Mouse (Mus musculus): Measurements from ENCODE around the gene Cacna1s. TPM values are rescaled to one million over a fixed set of nuclear protein-coding genes. Genes with fewer than 3 reads are reported as not detected.
A peak's percentile ranks its signal among the peaks of the same experiment; 100 is the strongest.

Gene Cacna1s
- polyA plus RNA-seq, 1 experiment from 2014 or later, result 0.12 TPM

DNA sequence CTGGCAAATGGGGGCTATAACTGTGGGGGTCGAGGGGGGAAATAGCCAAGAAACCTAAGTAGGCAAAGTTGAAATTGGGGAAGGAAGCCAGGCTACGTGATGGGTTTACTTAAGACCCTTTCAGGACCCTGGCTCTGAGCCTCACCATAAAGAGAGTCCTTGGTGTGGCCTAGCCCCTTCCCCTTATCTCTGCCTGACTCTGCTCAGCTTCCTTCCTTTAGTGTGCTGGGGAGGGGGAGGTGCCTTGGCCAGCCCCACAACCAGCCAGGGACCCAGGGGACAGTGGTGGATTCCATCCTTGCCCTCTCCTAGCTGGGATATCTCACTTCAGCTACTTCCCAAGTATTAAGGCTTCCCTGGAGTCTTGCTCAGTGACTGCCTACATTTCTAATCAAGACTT is 82.0 kb downstream of the Cacna1s start:
- Histone ChIP-seq H3K4me1 (peaks cover 75% of the 10 kb centered on the region), H3K27me3 (replicated peaks) (no peaks in the 10 kb centered on the region), H3K9me3 (no peaks in the 10 kb centered on the region), H3K36me3 (replicated peaks) (no peaks in the 10 kb centered on the region), H3K4me3 (peak overlapping the region; percentile 72), H3K9ac (peak overlapping the region; percentile 91; the same call in 1 of the 2 replicates), H3K27ac (no peak overlapping the region), H3K4me2 (peak overlapping the region; percentile 84)
- 87% methylated on average over 2 of the region's 2 CpGs for WGBS
- ATAC-seq (replicated peaks), result no peak

DNA sequence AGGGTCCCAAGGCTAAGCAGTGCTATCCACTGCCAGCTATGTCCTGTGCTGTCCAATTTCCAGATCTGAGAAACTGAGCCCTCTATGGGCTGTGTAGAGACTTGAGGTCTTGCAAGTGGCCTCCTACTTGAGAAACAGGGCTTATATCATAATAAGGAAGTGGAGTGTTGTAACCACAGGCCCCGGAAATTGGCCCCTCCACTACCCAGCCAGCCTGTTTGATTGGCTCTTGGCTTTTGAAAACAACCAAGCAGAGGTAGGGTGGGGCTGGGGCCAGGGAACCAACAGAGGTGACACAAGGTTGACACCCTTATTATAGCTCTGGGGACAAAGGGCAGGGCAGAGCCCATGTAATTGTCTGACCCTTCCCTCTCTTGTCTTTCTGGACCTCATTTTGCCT is 82.5 kb downstream of the Cacna1s start:
- no peak overlapping the region for H3K27ac ChIP-seq
- peak overlapping the region; percentile 84 for H3K4me2 ChIP-seq
- no peaks in the 10 kb centered on the region for H3K36me3 ChIP-seq (replicated peaks)
- H3K27me3 ChIP-seq (replicated peaks), result no peaks in the 10 kb centered on the region
- H3K4me1 ChIP-seq, result peaks cover 80% of the 10 kb centered on the region
- no peaks in the 10 kb centered on the region for H3K9me3 ChIP-seq
- WGBS, result 78% methylated on average over 1 of the region's 1 CpGs
- H3K4me3 ChIP-seq, result no peak overlapping the region
- no peak overlapping the region for H3K9ac ChIP-seq
- no peak for ATAC-seq (replicated peaks)

DNA sequence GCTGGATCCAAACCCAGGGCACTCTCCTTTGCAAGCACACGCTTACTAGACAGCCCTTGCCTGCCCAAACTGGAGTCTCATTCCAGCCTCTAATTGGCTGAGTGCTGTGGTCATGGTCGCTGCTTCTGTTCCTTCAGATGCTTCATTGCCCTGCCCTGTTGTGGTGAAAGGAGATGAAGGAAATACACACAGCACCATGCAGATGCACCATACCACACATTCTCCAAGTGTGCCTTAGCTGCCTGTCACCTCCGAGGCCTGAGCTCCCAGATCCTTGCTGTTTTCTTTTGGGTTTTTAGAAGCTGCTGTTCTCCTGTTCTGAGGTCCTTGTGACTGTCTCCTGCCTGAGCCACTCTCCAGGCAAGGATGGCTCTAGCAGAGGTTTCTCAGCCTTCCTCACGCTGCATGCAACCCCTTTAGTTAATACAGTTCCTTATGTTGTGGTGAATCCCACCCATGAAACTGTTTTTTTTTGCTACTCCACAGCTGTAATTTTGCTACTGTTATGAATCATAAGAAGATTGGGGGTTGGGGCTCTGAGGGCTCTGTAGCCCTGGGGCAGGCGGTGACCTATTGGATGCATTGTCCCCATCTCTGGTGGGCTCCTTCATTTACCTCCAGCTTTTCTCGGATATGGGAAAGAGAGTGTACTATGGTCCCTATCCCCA is 83.4 kb downstream of the Cacna1s start:
- H3K4me2 ChIP-seq, result peak overlapping the region; percentile 84
- peak overlapping the region; percentile 13; the same call in 1 of the 2 replicates for H3K9ac ChIP-seq
- no peaks in the 10 kb centered on the region for H3K9me3 ChIP-seq
- no peaks in the 10 kb centered on the region for H3K27me3 ChIP-seq (replicated peaks)
- 60% methylated on average over 6 of the region's 6 CpGs for WGBS
- no peak for ATAC-seq (replicated peaks)
- H3K4me3 ChIP-seq, result no peak overlapping the region
- peaks cover 81% of the 10 kb centered on the region for H3K4me1 ChIP-seq
- no peak overlapping the region for H3K27ac ChIP-seq
- H3K36me3 ChIP-seq (replicated peaks), result no peaks in the 10 kb centered on the region

- H3K36me3 ChIP-seq (replicated peaks), result no peaks in the 10 kb centered on the region
- H3K4me1 ChIP-seq, result peaks cover 87% of the 10 kb centered on the region
- no peak for ATAC-seq (replicated peaks)
- H3K4me3 ChIP-seq, result no peak overlapping the region
- H3K9me3 ChIP-seq, result no peaks in the 10 kb centered on the region
- WGBS, result 41% methylated on average over 4 of the region's 4 CpGs
- H3K4me2 ChIP-seq, result peak overlapping the region; percentile 84; the same call in 1 of the 2 replicates
- H3K9ac ChIP-seq, result no peak overlapping the region
- no peaks in the 10 kb centered on the region for H3K27me3 ChIP-seq (replicated peaks)
- H3K27ac ChIP-seq, result no peak overlapping the region
These were observed 84.0 kb downstream of the Cacna1s start for GRCm38 (mm10) chr1:136136547-136136946.

- Histone ChIP-seq H3K27me3 (replicated peaks) (no peaks in the 10 kb centered on the region), H3K9ac (no peak overlapping the region; the same call in 1 of the 2 replicates), H3K4me3 (peak overlapping the region; percentile 5; the same call in 1 of the 2 replicates), H3K27ac (peak overlapping the region; percentile 58), H3K4me2 (peak overlapping the region; percentile 84), H3K4me1 (peaks cover 93% of the 10 kb centered on the region), H3K36me3 (replicated peaks) (no peaks in the 10 kb centered on the region), H3K9me3 (no peaks in the 10 kb centered on the region)
- WGBS, result 21% methylated on average over 7 of the region's 7 CpGs
- ATAC-seq (replicated peaks), result no peak
These were observed 84.6 kb downstream of the Cacna1s start for GRCm38 (mm10) chr1:136137071-136137531.

- WGBS, result 3% methylated on average over 4 of the region's 4 CpGs
- Histone ChIP-seq H3K4me1 (peaks cover 98% of the 10 kb centered on the region), H3K4me2 (peak overlapping the region; percentile 84), H3K4me3 (peak overlapping the region; percentile 5; the same call in 1 of the 2 replicates), H3K9ac (no peak overlapping the region; the same call in 1 of the 2 replicates), H3K36me3 (replicated peaks) (no peaks in the 10 kb centered on the region), H3K27me3 (replicated peaks) (no peaks in the 10 kb centered on the region), H3K9me3 (no peaks in the 10 kb centered on the region), H3K27ac (peak overlapping the region; percentile 58)
- no peak for ATAC-seq (replicated peaks)
These were observed 85.0 kb downstream of the Cacna1s start for GRCm38 (mm10) chr1:136137575-136137974.

GRCm38 (mm10) chr1:136138191-136138830 is 85.8 kb downstream of the Cacna1s start:
- peak overlapping the region; percentile 58 for H3K27ac ChIP-seq
- no peak overlapping the region for H3K4me3 ChIP-seq
- WGBS, result 32% methylated on average over 10 of the region's 10 CpGs
- no peaks in the 10 kb centered on the region for H3K27me3 ChIP-seq (replicated peaks)
- H3K4me1 ChIP-seq, result peaks cover 99% of the 10 kb centered on the region
- H3K9me3 ChIP-seq, result no peaks in the 10 kb centered on the region
- ATAC-seq (replicated peaks), result no peak
- H3K4me2 ChIP-seq, result peak overlapping the region; percentile 84; the same call in 1 of the 2 replicates
- H3K9ac ChIP-seq, result no peak overlapping the region
- no peaks in the 10 kb centered on the region for H3K36me3 ChIP-seq (replicated peaks)

DNA sequence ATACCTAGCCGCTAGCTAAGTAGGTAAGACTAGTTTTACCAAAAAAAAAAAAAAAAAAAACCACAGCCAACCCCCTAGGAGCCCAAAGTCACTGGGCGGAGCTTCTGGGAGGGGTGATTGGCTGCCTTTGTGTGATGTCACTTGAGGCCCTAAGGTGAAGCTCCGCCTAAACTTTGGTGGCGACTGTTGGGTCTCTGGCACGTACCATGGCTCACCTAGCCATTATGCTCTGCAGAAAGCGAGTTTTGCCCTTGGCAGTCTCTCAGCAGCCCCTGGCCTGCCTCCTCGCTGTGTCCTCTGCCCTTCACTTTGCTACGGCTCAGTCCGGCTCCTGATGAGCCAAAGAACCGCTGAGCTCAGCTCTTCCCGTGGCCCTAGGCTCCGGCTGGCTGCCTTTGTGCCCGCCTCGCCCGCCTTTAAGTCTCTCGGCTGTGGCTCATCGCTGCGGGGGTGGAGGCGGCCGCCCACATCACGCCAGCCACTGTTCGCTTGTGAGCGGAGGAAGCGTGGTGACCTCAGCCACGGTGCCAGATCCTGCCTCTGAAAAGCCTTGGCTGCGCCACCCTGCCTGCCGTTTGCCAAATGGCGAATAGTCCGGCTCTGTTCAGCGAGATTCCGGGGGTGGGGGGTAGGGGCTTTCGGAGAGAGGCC is 87.6 kb downstream of the Cacna1s start:
- Histone ChIP-seq H3K9ac (peak overlapping the region; percentile 50), H3K4me1 (peaks cover 90% of the 10 kb centered on the region), H3K4me2 (peak overlapping the region; percentile 73), H3K27ac (peak overlapping the region; percentile 77), H3K27me3 (replicated peaks) (no peaks in the 10 kb centered on the region), H3K4me3 (peak overlapping the region; percentile 39), H3K36me3 (replicated peaks) (0 out of 2 replicates have a peak, but pooled peaks cover 4% of the 10 kb centered on the region), H3K9me3 (no peaks in the 10 kb centered on the region)
- WGBS, result 1% methylated on average over 32 of the region's 32 CpGs
- ATAC-seq (replicated peaks), result peak; percentile 26; the same call in 1 of the 2 replicates

DNA sequence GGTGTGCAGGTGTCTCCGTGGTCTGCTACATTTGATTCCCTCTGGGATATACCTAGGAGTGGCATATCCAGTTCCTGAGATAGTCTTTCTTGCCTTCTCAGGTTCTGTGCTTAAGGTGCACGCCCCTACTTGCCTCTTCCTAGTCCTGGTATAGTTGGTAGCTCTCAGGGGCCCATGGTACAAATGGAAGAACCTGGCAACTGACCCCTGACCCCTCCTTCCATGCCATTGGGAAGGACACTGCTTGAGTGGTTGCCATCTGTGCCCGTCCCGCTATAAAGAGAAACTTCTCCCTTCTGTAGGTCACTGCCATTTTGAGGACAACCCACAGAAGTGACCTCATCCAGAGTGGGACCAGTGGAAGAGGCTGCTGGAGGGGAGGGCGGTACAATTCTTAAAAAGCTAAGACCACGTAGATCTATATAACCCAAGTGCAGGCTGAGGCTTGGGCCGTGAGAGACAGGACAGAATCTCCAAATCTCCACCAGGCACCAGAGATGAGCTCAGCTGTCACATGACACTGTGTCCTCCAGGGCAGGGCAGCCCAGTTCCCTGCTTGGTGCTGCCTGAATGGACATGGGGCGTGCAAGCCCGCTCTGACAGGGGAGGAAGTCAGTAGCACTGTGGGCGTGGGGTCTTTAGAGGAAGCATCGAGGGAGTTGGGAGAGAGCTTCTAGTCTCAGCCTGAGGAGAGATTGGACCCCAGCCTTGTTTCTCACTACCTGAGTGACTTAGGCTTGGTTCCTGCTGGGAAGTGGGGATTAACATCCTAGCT is 88.8 kb downstream of the Cacna1s start:
- no peaks in the 10 kb centered on the region for H3K9me3 ChIP-seq
- no peak overlapping the region for H3K9ac ChIP-seq
- H3K4me1 ChIP-seq, result peaks cover 78% of the 10 kb centered on the region
- WGBS, result 85% methylated on average over 11 of the region's 11 CpGs
- H3K4me3 ChIP-seq, result no peak overlapping the region
- H3K36me3 ChIP-seq (replicated peaks), result 0 out of 2 replicates have a peak, but pooled peaks cover 9% of the 10 kb centered on the region
- no peaks in the 10 kb centered on the region for H3K27me3 ChIP-seq (replicated peaks)
- 0 out of 2 replicates have a peak overlapping the region, but pooled peaks have one; percentile 8 for H3K27ac ChIP-seq
- ATAC-seq (replicated peaks), result no peak
- no peak overlapping the region for H3K4me2 ChIP-seq

- H3K36me3 ChIP-seq (replicated peaks), result peaks cover 12% of the 10 kb centered on the region; the same call in 1 of the 2 replicates
- peak; percentile 40 for ATAC-seq (replicated peaks)
- no peak overlapping the region for H3K9ac ChIP-seq
- H3K4me3 ChIP-seq, result no peak overlapping the region
- H3K4me2 ChIP-seq, result peak overlapping the region; percentile 11; the same call in 1 of the 2 replicates
- WGBS, result 11% methylated on average over 6 of the region's 6 CpGs
- no peaks in the 10 kb centered on the region for H3K9me3 ChIP-seq
- H3K27me3 ChIP-seq (replicated peaks), result no peaks in the 10 kb centered on the region
- peak overlapping the region; percentile 70 for H3K27ac ChIP-seq
- H3K4me1 ChIP-seq, result peaks cover 68% of the 10 kb centered on the region
These were observed 89.8 kb downstream of the Cacna1s start for GRCm38 (mm10) chr1:136142336-136142735.

DNA sequence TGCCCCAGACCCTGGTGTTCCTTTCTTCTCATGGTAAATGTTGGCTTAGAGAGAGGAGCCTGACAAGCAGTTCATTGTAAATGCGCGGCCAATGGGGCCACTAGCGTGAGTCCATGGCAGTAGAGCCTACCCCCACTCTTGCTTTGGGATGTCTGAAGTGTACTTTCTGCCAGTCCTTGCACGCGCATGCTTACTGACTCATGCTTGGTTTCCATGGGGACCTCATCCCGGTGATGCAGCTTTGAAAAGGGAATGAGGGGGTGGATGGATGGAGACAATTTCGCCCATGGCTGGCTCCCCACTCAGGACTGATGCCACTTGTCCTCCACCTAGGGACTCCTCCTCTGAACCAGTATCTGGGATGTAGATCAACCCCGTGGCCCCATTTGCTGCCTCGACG is 91.0 kb downstream of the Cacna1s start:
- Histone ChIP-seq H3K4me1 (peaks cover 56% of the 10 kb centered on the region), H3K9me3 (no peaks in the 10 kb centered on the region), H3K27ac (no peak overlapping the region), H3K4me2 (no peak overlapping the region), H3K4me3 (no peak overlapping the region), H3K9ac (no peak overlapping the region), H3K36me3 (replicated peaks) (peaks cover 24% of the 10 kb centered on the region), H3K27me3 (replicated peaks) (no peaks in the 10 kb centered on the region)
- ATAC-seq (replicated peaks), result no peak
- 58% methylated on average over 10 of the region's 10 CpGs for WGBS

All from midbrain, embryonic 15.5 days (tissue).